Mouse (Mus musculus): ENCODE data around the gene Hexim1. TPM values are rescaled to one million over a fixed set of nuclear protein-coding genes. Genes with fewer than 3 reads are reported as not detected.

The Hexim1 gene
- polyA plus RNA-seq, 2 experiments: 2.4 to 11.4 TPM

GRCm38 (mm10) chr11:103069731-103070130 lies 46.3 kb upstream of the Hexim1 start:
- WGBS (ENCODE audit: insufficient replicate concordance): 80% methylated on average over 2 of the region's 2 CpGs
- peaks cover 20% of the 10 kb centered on the region for H3K36me3 ChIP-seq (replicated peaks; ENCODE audit: control insufficient read depth, insufficient read depth, low read depth)
- TF ChIP-seq CTCF (IDR thresholded peaks at IDR 0.05; ENCODE audit: low read depth): no peak
- TF ChIP-seq EP300 (IDR thresholded peaks at IDR 0.05; ENCODE audit: low read depth): no peak

GRCm38 (mm10) chr11:103070322-103070880 lies 45.6 kb upstream of the Hexim1 start:
- Histone ChIP-seq H3K4me2 (ENCODE audit: low read depth) (no peak overlapping the region), H3K36me3 (replicated peaks; ENCODE audit: control insufficient read depth, insufficient read depth, low read depth) (peaks cover 19% of the 10 kb centered on the region), H3K27me3 (ENCODE audit: control insufficient read depth, insufficient read depth, low read length) (no peaks in the 10 kb centered on the region), H3K4me3 (ENCODE audit: insufficient read depth in 1 of 2, low read depth in 2 of 2, low read length in 2 of 2) (no peak overlapping the region), H3K27ac (no peak overlapping the region), H3K9ac (replicated peaks) (no peak overlapping the region), H3K9me3 (ENCODE audit: control insufficient read depth, low read length) (no peaks in the 10 kb centered on the region), H3K4me1 (replicated peaks; ENCODE audit: control insufficient read depth in 2 of 2, insufficient read depth in 2 of 2, low read length in 1 of 2) (no peaks in the 10 kb centered on the region)
- DNase-seq (ENCODE audit: low read depth in 3 of 3, low spot score in 3 of 3): no peak
- no peak for ATAC-seq (ENCODE audit: insufficient read depth)
- 92% methylated on average over 10 of the region's 10 CpGs for WGBS (ENCODE audit: insufficient replicate concordance)
- TF ChIP-seq CTCF (IDR thresholded peaks at IDR 0.05; ENCODE audit: low read depth): no peak
- TF ChIP-seq EP300 (IDR thresholded peaks at IDR 0.05; ENCODE audit: low read depth): no peak

More at GRCm38 (mm10) chr11:103069731-103070130, 46.3 kb upstream of the Hexim1 start:
- DNase-seq (ENCODE audit: low read depth in 3 of 3, low spot score in 3 of 3) (no peak), ATAC-seq (ENCODE audit: insufficient read depth) (no peak)
- Histone ChIP-seq H3K27ac (no peak overlapping the region), H3K9me3 (ENCODE audit: control insufficient read depth, low read length) (no peaks in the 10 kb centered on the region), H3K4me1 (replicated peaks; ENCODE audit: control insufficient read depth in 2 of 2, insufficient read depth in 2 of 2, low read length in 1 of 2) (no peaks in the 10 kb centered on the region), H3K4me3 (ENCODE audit: insufficient read depth in 1 of 2, low read depth in 2 of 2, low read length in 2 of 2) (no peak overlapping the region), H3K27me3 (ENCODE audit: control insufficient read depth, insufficient read depth, low read length) (no peaks in the 10 kb centered on the region), H3K4me2 (ENCODE audit: low read depth) (no peak overlapping the region), H3K9ac (replicated peaks) (no peak overlapping the region)

GRCm38 (mm10) chr11:103073671-103074070 lies 42.4 kb upstream of the Hexim1 start:
- DNase-seq (ENCODE audit: low read depth in 3 of 3, low spot score in 3 of 3): no peak
- Histone ChIP-seq H3K4me1 (replicated peaks; ENCODE audit: control insufficient read depth in 2 of 2, insufficient read depth in 2 of 2, low read length in 1 of 2) (no peaks in the 10 kb centered on the region), H3K36me3 (replicated peaks; ENCODE audit: control insufficient read depth, insufficient read depth, low read depth) (peaks cover 3% of the 10 kb centered on the region), H3K9me3 (ENCODE audit: control insufficient read depth, low read length) (no peaks in the 10 kb centered on the region), H3K9ac (replicated peaks) (no peak overlapping the region), H3K27me3 (ENCODE audit: control insufficient read depth, insufficient read depth, low read length) (no peaks in the 10 kb centered on the region), H3K27ac (no peak overlapping the region), H3K4me3 (ENCODE audit: insufficient read depth in 1 of 2, low read depth in 2 of 2, low read length in 2 of 2) (no peak overlapping the region), H3K4me2 (ENCODE audit: low read depth) (no peak overlapping the region)
- no peak for ATAC-seq (ENCODE audit: insufficient read depth)
- no peak for TF ChIP-seq CTCF (IDR thresholded peaks at IDR 0.05; ENCODE audit: low read depth)
- no peak for TF ChIP-seq EP300 (IDR thresholded peaks at IDR 0.05; ENCODE audit: low read depth)
- 80% methylated on average over 7 of the region's 7 CpGs for WGBS (ENCODE audit: insufficient replicate concordance)

- ATAC-seq (ENCODE audit: insufficient read depth) (no peak), DNase-seq (ENCODE audit: low read depth in 3 of 3, low spot score in 3 of 3) (no peak)
- Histone ChIP-seq H3K4me1 (replicated peaks; ENCODE audit: control insufficient read depth in 2 of 2, insufficient read depth in 2 of 2, low read length in 1 of 2) (no peaks in the 10 kb centered on the region), H3K36me3 (replicated peaks; ENCODE audit: control insufficient read depth, insufficient read depth, low read depth) (peaks cover 2% of the 10 kb centered on the region), H3K9me3 (ENCODE audit: control insufficient read depth, low read length) (no peaks in the 10 kb centered on the region), H3K27me3 (ENCODE audit: control insufficient read depth, insufficient read depth, low read length) (no peaks in the 10 kb centered on the region), H3K9ac (replicated peaks) (no peak overlapping the region), H3K27ac (no peak overlapping the region), H3K4me3 (ENCODE audit: insufficient read depth in 1 of 2, low read depth in 2 of 2, low read length in 2 of 2) (no peak overlapping the region), H3K4me2 (ENCODE audit: low read depth) (no peak overlapping the region)
- 57% methylated on average over 10 of the region's 10 CpGs for WGBS (ENCODE audit: insufficient replicate concordance)
- TF ChIP-seq EP300 (IDR thresholded peaks at IDR 0.05; ENCODE audit: low read depth): no peak
- TF ChIP-seq CTCF (IDR thresholded peaks at IDR 0.05; ENCODE audit: low read depth): no peak
These were observed 41.8 kb upstream of the Hexim1 start for GRCm38 (mm10) chr11:103074121-103074650.

- Histone ChIP-seq H3K36me3 (replicated peaks; ENCODE audit: control insufficient read depth, insufficient read depth, low read depth) (no peaks in the 10 kb centered on the region), H3K4me1 (replicated peaks; ENCODE audit: control insufficient read depth in 2 of 2, insufficient read depth in 2 of 2, low read length in 1 of 2) (no peaks in the 10 kb centered on the region), H3K4me2 (ENCODE audit: low read depth) (no peak overlapping the region), H3K27me3 (ENCODE audit: control insufficient read depth, insufficient read depth, low read length) (peaks cover under 1% of the 10 kb centered on the region; the same call in 1 of the 2 replicates), H3K9me3 (ENCODE audit: control insufficient read depth, low read length) (no peaks in the 10 kb centered on the region), H3K9ac (replicated peaks) (no peak overlapping the region), H3K4me3 (ENCODE audit: insufficient read depth in 1 of 2, low read depth in 2 of 2, low read length in 2 of 2) (no peak overlapping the region), H3K27ac (no peak overlapping the region)
- DNase-seq (ENCODE audit: low read depth in 3 of 3, low spot score in 3 of 3) (no peak), ATAC-seq (ENCODE audit: insufficient read depth) (no peak)
- no peak for TF ChIP-seq EP300 (IDR thresholded peaks at IDR 0.05; ENCODE audit: low read depth)
- no peak for TF ChIP-seq CTCF (IDR thresholded peaks at IDR 0.05; ENCODE audit: low read depth)
- 18% methylated on average over 10 of the region's 10 CpGs for WGBS (ENCODE audit: insufficient replicate concordance)
These were observed 41.2 kb upstream of the Hexim1 start for GRCm38 (mm10) chr11:103074796-103075323.

Data from liver, embryonic 14.5 days (tissue).